Mouse (Mus musculus): Measurements from ENCODE around the gene Card11.

GRCm38 (mm10) chr5:140887871-140888270 is 112.5 kb downstream of the Card11 start:
- TF ChIP-seq CTCF (IDR thresholded peaks at IDR 0.05; ENCODE audit: low read depth, low read length) = no peak
- TF ChIP-seq GATA2 (IDR thresholded peaks at IDR 0.05; ENCODE audit: borderline replicate concordance, low read depth, low read length) = no peak
- TF ChIP-seq GATA1 (IDR thresholded peaks at IDR 0.05; ENCODE audit: borderline replicate concordance, low read length) = no peak
- TF ChIP-seq POLR2AphosphoS5 (IDR thresholded peaks at IDR 0.05; ENCODE audit: insufficient replicate concordance, low read depth, low read length) = no peak
- TF ChIP-seq TAL1 (conservative IDR thresholded peaks at IDR 0.05; ENCODE audit: low read depth, low read length) = no peak

All from G1E (cell line).